Mouse (Mus musculus): Measurements from ENCODE around the gene Lin54. TPM values are rescaled to one million over a fixed set of nuclear protein-coding genes. Genes with fewer than 3 reads are reported as not detected.
A peak's percentile ranks its signal among the peaks of the same experiment; 100 is the strongest.
"Not testable (repeated sequence)": the region's sequence is repeated elsewhere in the genome, so short reads cannot be mapped to it uniquely, and the experiment has no call there.

The Lin54 gene
- polyA plus RNA-seq, 1 experiment from 2014 or later: 12.5 TPM

DNA sequence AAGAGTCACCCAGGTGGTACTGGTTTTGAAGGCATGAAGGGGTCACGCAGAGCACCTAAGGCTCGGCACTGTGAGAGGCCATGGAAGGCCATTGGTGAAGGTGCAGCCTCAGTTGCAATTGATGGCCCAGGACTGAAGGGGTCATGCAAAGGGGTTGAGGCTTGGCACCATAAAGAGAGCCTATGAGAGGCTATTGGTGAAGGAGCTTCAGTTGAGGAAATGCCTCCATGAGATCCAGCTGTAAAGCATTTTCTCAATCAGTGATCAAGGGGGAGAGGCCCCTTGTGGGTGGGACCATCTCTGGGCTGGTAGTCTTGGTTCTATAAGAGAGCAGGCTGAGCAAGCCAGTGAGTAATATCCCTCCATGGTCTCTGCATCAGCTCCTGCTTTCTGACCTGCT lies 74.6 kb downstream of the Lin54 start:
- H3K4me3 ChIP-seq (ENCODE audit: low read depth, low read length); H3K27ac ChIP-seq (replicated peaks; ENCODE audit: low read depth, low read length); H3K27me3 ChIP-seq (replicated peaks; ENCODE audit: control insufficient read depth, insufficient read depth, low read length); H3K9me3 ChIP-seq (ENCODE audit: control insufficient read depth, low read length); H3K9ac ChIP-seq (ENCODE audit: low read depth, low read length); DNase-seq (ENCODE audit: low spot score); ATAC-seq (ENCODE audit: low read depth): not testable (repeated sequence)
- peak overlapping the region; percentile 84; the same call in 1 of the 2 replicates for H3K4me2 ChIP-seq (ENCODE audit: low read depth, low read length)
- peaks cover 67% of the 10 kb centered on the region for H3K36me3 ChIP-seq (ENCODE audit: control insufficient read depth, insufficient read depth, low read length)
- WGBS: 77% methylated on average over 2 of the region's 2 CpGs
- peaks cover 33% of the 10 kb centered on the region for H3K4me1 ChIP-seq (ENCODE audit: control insufficient read depth, insufficient read depth, low read length)

- H3K27me3 ChIP-seq (replicated peaks; ENCODE audit: control insufficient read depth, insufficient read depth, low read length): no peaks in the 10 kb centered on the region
- peaks cover 83% of the 10 kb centered on the region for H3K36me3 ChIP-seq (ENCODE audit: control insufficient read depth, insufficient read depth, low read length)
- 83% methylated on average over 3 of the region's 3 CpGs for WGBS
- no peak for ATAC-seq (ENCODE audit: low read depth)
- peak overlapping the region; percentile 32 for H3K4me2 ChIP-seq (ENCODE audit: low read depth, low read length)
- H3K9me3 ChIP-seq (ENCODE audit: control insufficient read depth, low read length): no peaks in the 10 kb centered on the region
- H3K27ac ChIP-seq (replicated peaks; ENCODE audit: low read depth, low read length): no peak overlapping the region
- DNase-seq (ENCODE audit: low spot score): no peak
- H3K4me3 ChIP-seq (ENCODE audit: low read depth, low read length): 0 out of 2 replicates have a peak overlapping the region, but pooled peaks have one; percentile 2
- H3K4me1 ChIP-seq (ENCODE audit: control insufficient read depth, insufficient read depth, low read length): peaks cover 25% of the 10 kb centered on the region
- peak overlapping the region; percentile 43; the same call in 1 of the 2 replicates for H3K9ac ChIP-seq (ENCODE audit: low read depth, low read length)
These were observed 76.2 kb downstream of the Lin54 start for GRCm38 (mm10) chr5:100424252-100424651.

DNA sequence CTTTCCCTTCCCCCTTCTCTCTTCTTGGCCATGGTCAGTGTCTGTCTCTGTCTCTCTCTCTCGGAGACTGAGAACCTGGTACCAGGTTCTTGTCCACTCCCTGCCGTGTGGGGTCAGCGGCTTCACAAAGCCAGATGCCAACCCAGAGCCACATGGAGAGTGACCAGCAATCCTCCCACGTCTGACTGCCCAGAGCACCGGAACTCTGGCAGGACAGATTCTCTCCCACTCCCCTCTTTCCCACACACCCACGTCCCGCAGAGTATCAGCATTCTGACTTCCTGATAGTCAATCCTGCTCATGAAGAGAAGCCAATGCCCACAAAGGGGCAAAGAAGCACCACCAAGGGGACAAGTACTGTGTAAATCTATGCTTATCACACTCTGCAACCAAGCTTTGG lies 76.8 kb downstream of the Lin54 start:
- Histone ChIP-seq H3K4me3 (ENCODE audit: low read depth, low read length) (no peak overlapping the region), H3K9me3 (ENCODE audit: control insufficient read depth, low read length) (no peaks in the 10 kb centered on the region), H3K27ac (replicated peaks; ENCODE audit: low read depth, low read length) (no peak overlapping the region; the same call in 1 of the 2 replicates), H3K36me3 (ENCODE audit: control insufficient read depth, insufficient read depth, low read length) (peaks cover 88% of the 10 kb centered on the region), H3K27me3 (replicated peaks; ENCODE audit: control insufficient read depth, insufficient read depth, low read length) (no peaks in the 10 kb centered on the region), H3K4me1 (ENCODE audit: control insufficient read depth, insufficient read depth, low read length) (peaks cover 25% of the 10 kb centered on the region), H3K4me2 (ENCODE audit: low read depth, low read length) (0 out of 2 replicates have a peak overlapping the region, but pooled peaks have one; percentile 6), H3K9ac (ENCODE audit: low read depth, low read length) (no peak overlapping the region)
- DNase-seq (ENCODE audit: low spot score) (no peak), ATAC-seq (ENCODE audit: low read depth) (no peak)
- WGBS: 75% methylated on average over 7 of the region's 7 CpGs

DNA sequence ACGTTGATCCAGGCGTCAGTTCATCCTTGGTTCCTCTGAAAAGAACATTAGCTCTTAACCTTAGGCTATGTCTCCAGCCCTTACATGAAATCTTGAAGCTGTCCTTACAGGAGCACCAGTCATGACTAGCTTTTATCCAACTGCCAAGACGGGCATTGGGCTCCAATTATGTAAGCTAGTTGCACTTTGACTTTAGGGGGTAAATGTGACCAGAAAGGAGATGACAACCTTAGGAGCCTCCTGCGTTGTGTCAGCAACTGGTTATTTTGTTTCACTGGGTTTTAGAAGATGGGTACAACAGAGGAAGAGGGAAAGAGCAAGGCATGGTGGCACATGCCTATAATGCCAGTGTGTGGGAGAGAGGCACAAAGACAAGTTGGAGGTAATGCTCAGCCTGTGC lies 81.6 kb downstream of the Lin54 start:
- H3K4me2 ChIP-seq (ENCODE audit: low read depth, low read length): no peak overlapping the region
- no peaks in the 10 kb centered on the region for H3K27me3 ChIP-seq (replicated peaks; ENCODE audit: control insufficient read depth, insufficient read depth, low read length)
- H3K4me3 ChIP-seq (ENCODE audit: low read depth, low read length): no peak overlapping the region
- no peaks in the 10 kb centered on the region for H3K9me3 ChIP-seq (ENCODE audit: control insufficient read depth, low read length)
- 72% methylated on average over 4 of the region's 4 CpGs for WGBS
- H3K4me1 ChIP-seq (ENCODE audit: control insufficient read depth, insufficient read depth, low read length): peaks cover 16% of the 10 kb centered on the region
- no peak for ATAC-seq (ENCODE audit: low read depth)
- no peak for DNase-seq (ENCODE audit: low spot score)
- H3K36me3 ChIP-seq (ENCODE audit: control insufficient read depth, insufficient read depth, low read length): peaks cover 57% of the 10 kb centered on the region
- H3K9ac ChIP-seq (ENCODE audit: low read depth, low read length): no peak overlapping the region
- no peak overlapping the region for H3K27ac ChIP-seq (replicated peaks; ENCODE audit: low read depth, low read length)

DNA sequence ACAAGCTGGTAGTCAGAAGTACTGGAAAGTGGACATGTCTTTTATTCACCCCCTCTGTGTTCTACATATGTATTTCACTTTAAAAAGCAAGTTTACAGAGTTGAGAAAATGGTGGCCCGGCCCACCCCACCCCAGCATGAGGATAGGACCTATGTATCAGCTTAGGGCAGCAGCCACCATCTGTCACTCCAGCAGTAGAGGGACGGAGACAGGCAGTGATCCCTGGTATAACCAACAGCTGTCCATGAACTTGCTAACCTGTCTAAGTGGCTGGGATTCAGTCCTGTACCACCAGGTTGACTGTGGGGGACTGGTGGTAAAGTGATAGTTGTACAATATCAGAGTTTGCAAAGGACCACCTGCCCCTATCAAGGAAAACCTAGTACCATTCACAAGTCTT lies 82.4 kb downstream of the Lin54 start:
- no peak overlapping the region for H3K27ac ChIP-seq (replicated peaks; ENCODE audit: low read depth, low read length)
- H3K4me3 ChIP-seq (ENCODE audit: low read depth, low read length): no peak overlapping the region
- H3K4me1 ChIP-seq (ENCODE audit: control insufficient read depth, insufficient read depth, low read length): peaks cover 21% of the 10 kb centered on the region
- WGBS: 83% methylated on average over 2 of the region's 2 CpGs
- no peak for DNase-seq (ENCODE audit: low spot score)
- no peak overlapping the region for H3K9ac ChIP-seq (ENCODE audit: low read depth, low read length)
- no peaks in the 10 kb centered on the region for H3K9me3 ChIP-seq (ENCODE audit: control insufficient read depth, low read length)
- ATAC-seq (ENCODE audit: low read depth): no peak
- no peaks in the 10 kb centered on the region for H3K27me3 ChIP-seq (replicated peaks; ENCODE audit: control insufficient read depth, insufficient read depth, low read length)
- H3K36me3 ChIP-seq (ENCODE audit: control insufficient read depth, insufficient read depth, low read length): peaks cover 49% of the 10 kb centered on the region
- H3K4me2 ChIP-seq (ENCODE audit: low read depth, low read length): no peak overlapping the region

- DNase-seq (ENCODE audit: low spot score) (peak; percentile 98), ATAC-seq (ENCODE audit: low read depth) (peak; percentile 97)
- Histone ChIP-seq H3K9ac (ENCODE audit: low read depth, low read length) (peak within 1 kb of the TSS; percentile 92), H3K27me3 (replicated peaks; ENCODE audit: control insufficient read depth, insufficient read depth, low read length) (no peaks in the 10 kb centered on the region), H3K9me3 (ENCODE audit: control insufficient read depth, low read length) (no peaks in the 10 kb centered on the region), H3K36me3 (ENCODE audit: control insufficient read depth, insufficient read depth, low read length) (peaks cover 28% of the 10 kb centered on the region), H3K4me1 (ENCODE audit: control insufficient read depth, insufficient read depth, low read length) (peaks cover 21% of the 10 kb centered on the region), H3K4me3 (ENCODE audit: low read depth, low read length) (peak within 1 kb of the TSS; percentile 87), H3K27ac (replicated peaks; ENCODE audit: low read depth, low read length) (peak within 1 kb of the TSS; percentile 93), H3K4me2 (ENCODE audit: low read depth, low read length) (peak within 1 kb of the TSS; percentile 71)
- under 1% methylated on average over 43 of the region's 82 CpGs for WGBS
These were observed 84.5 kb downstream of the Lin54 start, which contains the start of gene Sec31a for GRCm38 (mm10) chr5:100415761-100416590. Gene Sec31a, minus strand, starts transcription at chr5:100416234.

- Histone ChIP-seq H3K4me1 (ENCODE audit: control insufficient read depth, insufficient read depth, low read length) (peaks cover 21% of the 10 kb centered on the region), H3K9me3 (ENCODE audit: control insufficient read depth, low read length) (no peaks in the 10 kb centered on the region), H3K27me3 (replicated peaks; ENCODE audit: control insufficient read depth, insufficient read depth, low read length) (no peaks in the 10 kb centered on the region), H3K4me2 (ENCODE audit: low read depth, low read length) (peak overlapping the region; percentile 71), H3K9ac (ENCODE audit: low read depth, low read length) (peak overlapping the region; percentile 92), H3K27ac (replicated peaks; ENCODE audit: low read depth, low read length) (peak overlapping the region; percentile 93; the same call in 1 of the 2 replicates), H3K36me3 (ENCODE audit: control insufficient read depth, insufficient read depth, low read length) (peaks cover 15% of the 10 kb centered on the region), H3K4me3 (ENCODE audit: low read depth, low read length) (peak overlapping the region; percentile 87)
- 55% methylated on average over 11 of the region's 11 CpGs for WGBS
- DNase-seq (ENCODE audit: low spot score): no peak
- no peak for ATAC-seq (ENCODE audit: low read depth)
These were observed 85.8 kb downstream of the Lin54 start for GRCm38 (mm10) chr5:100414474-100415196.

- DNase-seq (ENCODE audit: low spot score): no peak
- ATAC-seq (ENCODE audit: low read depth): no peak
- H3K4me3 ChIP-seq (ENCODE audit: low read depth, low read length): no peak overlapping the region
- H3K4me1 ChIP-seq (ENCODE audit: control insufficient read depth, insufficient read depth, low read length): peaks cover 21% of the 10 kb centered on the region
- H3K27ac ChIP-seq (replicated peaks; ENCODE audit: low read depth, low read length): no peak overlapping the region
- no peaks in the 10 kb centered on the region for H3K9me3 ChIP-seq (ENCODE audit: control insufficient read depth, low read length)
- no peaks in the 10 kb centered on the region for H3K27me3 ChIP-seq (replicated peaks; ENCODE audit: control insufficient read depth, insufficient read depth, low read length)
- peaks cover 8% of the 10 kb centered on the region for H3K36me3 ChIP-seq (ENCODE audit: control insufficient read depth, insufficient read depth, low read length)
- H3K9ac ChIP-seq (ENCODE audit: low read depth, low read length): no peak overlapping the region
- WGBS: 69% methylated on average over 3 of the region's 3 CpGs
- peak overlapping the region; percentile 71; the same call in 1 of the 2 replicates for H3K4me2 ChIP-seq (ENCODE audit: low read depth, low read length)
These were observed 87.6 kb downstream of the Lin54 start for GRCm38 (mm10) chr5:100412886-100413285.
